Mouse (Mus musculus) liver, embryonic 18 days (tissue): ENCODE data around the gene Scgb2b18. TPM values are rescaled to one million over a fixed set of nuclear protein-coding genes. Genes with fewer than 3 reads are reported as not detected.

Experiments
- polyA plus RNA-seq: library from polyadenylated mRNA; depleted of rRNA; stranded (reverse); fragments of >200 nt; gene quantifications from 2 replicates; pipeline ENCODE4 v1.2.3, GENCODE M21; 2012; rRNA removed

Gene Scgb2b18
- not detected in 2 replicates for polyA plus RNA-seq

DNA sequence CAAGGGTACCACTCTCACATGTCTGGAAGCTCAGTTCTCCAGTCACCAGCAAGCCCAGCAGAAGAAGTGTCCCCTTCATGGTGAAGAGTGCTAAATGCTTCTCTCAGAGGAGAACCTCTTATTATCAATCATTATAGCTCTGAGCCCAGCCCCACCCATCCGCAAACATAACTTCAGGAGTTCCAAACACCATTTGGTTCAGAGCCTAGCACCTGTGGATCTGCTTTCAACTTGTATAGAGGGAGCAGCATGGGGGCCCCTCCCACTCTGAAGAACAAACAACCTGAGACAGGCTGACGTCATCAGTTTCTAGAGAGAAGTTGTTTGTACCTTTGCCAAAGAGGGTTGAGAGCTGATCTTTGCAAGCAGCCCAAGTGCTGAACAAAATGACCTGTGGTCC, at the start of gene Scgb2b18:
TSS of gene Scgb2b18 (minus strand) at position 101 of the 400 bp plus-strand sequence.

DNA sequence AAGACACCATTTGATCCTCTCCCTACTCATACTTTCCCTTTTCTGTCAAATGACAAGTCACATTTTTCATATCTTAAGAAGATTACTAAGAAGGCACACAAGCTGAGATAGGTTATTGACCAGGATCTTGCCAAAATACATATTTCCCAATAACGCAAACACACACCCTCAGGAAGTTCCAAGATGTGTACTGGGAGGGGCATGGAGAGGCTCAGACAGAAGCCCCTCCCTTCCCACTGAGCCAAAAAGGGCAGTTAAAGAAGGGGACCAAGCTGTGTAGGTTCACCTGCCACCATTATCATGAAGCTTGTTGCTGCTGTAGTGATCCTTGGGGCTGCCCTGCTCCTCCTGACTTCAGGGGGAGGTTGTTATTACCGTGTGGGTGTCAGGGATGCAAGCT, 11.6 kb upstream of the Scgb2b18 start, which contains the start of gene Scgb1b18:
TSS of gene Scgb1b18 (plus strand) at position 301 of the 400 bp plus-strand sequence.

Other genes starting within 250 kb of the Scgb2b18 start
- gene Scgb2b17, start 117.3 kb downstream of the Scgb2b18 start, polyA plus RNA-seq: not detected in 2 replicates
- gene Scgb1b17, start 110.4 kb downstream of the Scgb2b18 start, polyA plus RNA-seq: not detected in 2 replicates
- gene Scgb1b18, start 11.7 kb upstream of the Scgb2b18 start, polyA plus RNA-seq: not detected in 2 replicates
- not detected in 2 replicates for gene Scgb2b19, start 106.5 kb upstream of the Scgb2b18 start, polyA plus RNA-seq
- not detected in 2 replicates for gene Scgb1b19, start 113.4 kb upstream of the Scgb2b18 start, polyA plus RNA-seq
- not detected in 2 replicates for gene Scgb2b20, start 192.5 kb upstream of the Scgb2b18 start, polyA plus RNA-seq
- not detected in 2 replicates for gene Scgb1b20, start 199.4 kb upstream of the Scgb2b18 start, polyA plus RNA-seq